Mouse (Mus musculus) heart, embryonic 15.5 days (tissue): ENCODE measurements around the gene 4930432M17Rik. TPM values are rescaled to one million over a fixed set of nuclear protein-coding genes. Genes with fewer than 3 reads are reported as not detected.

ENCODE experiments used
- ATAC-seq: fragments of 200-750 bp; cut with Nextera tagmentation; replicated peaks from 2 replicates; pipeline ENCODE4 v1.8.0; 2017; ENCODE audit warnings: low read depth, moderate TSS enrichment; ENCODE audit not compliant: insufficient number of reproducible peaks, insufficient read depth, low FRiP score
- H3K27ac ChIP-seq: fragments of 300-500 bp; sonication (generic); 2 replicates; pipeline ENCODE4 v1.5.1; 2015; ENCODE audit warnings: mild to moderate bottlenecking, inconsistent platforms
- H3K27me3 ChIP-seq: fragments of 300-500 bp; sonication (generic); 2 replicates; pipeline ENCODE4 v1.6.1; 2015; ENCODE audit warnings: inconsistent platforms
- H3K36me3 ChIP-seq: fragments of 300-500 bp; sonication (generic); 2 replicates; pipeline ENCODE4 v1.6.1; 2015; ENCODE audit warnings: mild to moderate bottlenecking, inconsistent platforms
- H3K4me1 ChIP-seq: fragments of 300-500 bp; sonication (generic); replicated peaks from 2 replicates; pipeline ENCODE4 v1.6.1; 2015; ENCODE audit warnings: inconsistent platforms
- H3K4me2 ChIP-seq: fragments of 300-500 bp; sonication (generic); 2 replicates; pipeline ENCODE4 v1.6.1; 2015; ENCODE audit warnings: inconsistent platforms, mild to moderate bottlenecking, moderate library complexity
- H3K4me3 ChIP-seq: fragments of 300-500 bp; sonication (generic); 2 replicates; pipeline ENCODE4 v1.5.1; 2015; ENCODE audit warnings: mild to moderate bottlenecking, inconsistent platforms
- H3K9ac ChIP-seq: fragments of 300-500 bp; sonication (generic); 2 replicates; pipeline ENCODE4 v1.6.1; 2015; ENCODE audit warnings: mild to moderate bottlenecking, inconsistent platforms
- H3K9me3 ChIP-seq: fragments of 300-500 bp; sonication (generic); replicated peaks from 2 replicates; pipeline ENCODE4 v1.6.1; 2016; ENCODE audit warnings: inconsistent platforms
- WGBS: fragments of 180-500 bp; shearing (Covaris S2); methylation state at CpG from one replicate; pipeline ENCODE4 v1.1.7; 2015; ENCODE audit warnings: mixed read lengths; 5-methylcytosine and 5-hydroxymethylcytosine counted together
- polyA plus RNA-seq: library from polyadenylated mRNA; unstranded; fragments of >200 nt; fragmentation: Nextera tagmentation; extraction: Ambion mirVana; gene quantifications from 2 replicates; pipeline ENCODE4 v1.2.1, GENCODE M21; 2015

The 4930432M17Rik gene
- polyA plus RNA-seq, 1 experiment from 2014 or later = not detected

- Histone ChIP-seq H3K4me2 (no peak overlapping the region), H3K9ac (no peak overlapping the region), H3K27ac (no peak overlapping the region), H3K36me3 (no peaks in the 10 kb centered on the region), H3K9me3 (no peaks in the 10 kb centered on the region), H3K27me3 (no peaks in the 10 kb centered on the region), H3K4me1 (peaks cover 29% of the 10 kb centered on the region), H3K4me3 (no peak overlapping the region)
- ATAC-seq = no peak
- WGBS = 58% methylated on average over 4 of the region's 4 CpGs
Measured at GRCm38 (mm10) chr3:121712222-121712621, 41.7 kb downstream of the 4930432M17Rik start.

- H3K27ac ChIP-seq = no peak overlapping the region; the same call in 1 of the 2 replicates
- H3K9ac ChIP-seq = no peak overlapping the region
- H3K36me3 ChIP-seq = no peaks in the 10 kb centered on the region
- no peaks in the 10 kb centered on the region for H3K9me3 ChIP-seq
- H3K4me3 ChIP-seq = no peak overlapping the region
- no peaks in the 10 kb centered on the region for H3K27me3 ChIP-seq
- ATAC-seq = no peak
- peaks cover 29% of the 10 kb centered on the region for H3K4me1 ChIP-seq
- WGBS = 21% methylated on average over 17 of the region's 17 CpGs
- H3K4me2 ChIP-seq = peak overlapping the region; percentile 37
Measured at GRCm38 (mm10) chr3:121713151-121713701, 42.7 kb downstream of the 4930432M17Rik start.

GRCm38 (mm10) chr3:121713816-121714215 is 43.3 kb downstream of the 4930432M17Rik start:
- peak overlapping the region; percentile 37; the same call in 1 of the 2 replicates for H3K4me2 ChIP-seq
- H3K9ac ChIP-seq = no peak overlapping the region
- H3K36me3 ChIP-seq = no peaks in the 10 kb centered on the region
- ATAC-seq = no peak
- no peaks in the 10 kb centered on the region for H3K27me3 ChIP-seq
- peaks cover 29% of the 10 kb centered on the region for H3K4me1 ChIP-seq
- H3K4me3 ChIP-seq = no peak overlapping the region
- no peaks in the 10 kb centered on the region for H3K9me3 ChIP-seq
- H3K27ac ChIP-seq = no peak overlapping the region
- 48% methylated on average over 8 of the region's 8 CpGs for WGBS

GRCm38 (mm10) chr3:121714461-121714860 is 43.9 kb downstream of the 4930432M17Rik start:
- H3K9ac ChIP-seq = no peak overlapping the region
- H3K4me3 ChIP-seq = no peak overlapping the region
- peaks cover 29% of the 10 kb centered on the region for H3K4me1 ChIP-seq
- no peak overlapping the region for H3K4me2 ChIP-seq
- ATAC-seq = no peak
- H3K36me3 ChIP-seq = no peaks in the 10 kb centered on the region
- no peaks in the 10 kb centered on the region for H3K9me3 ChIP-seq
- no peaks in the 10 kb centered on the region for H3K27me3 ChIP-seq
- 65% methylated on average over 2 of the region's 2 CpGs for WGBS
- H3K27ac ChIP-seq = no peak overlapping the region

GRCm38 (mm10) chr3:121715336-121715735 is 44.8 kb downstream of the 4930432M17Rik start:
- Histone ChIP-seq H3K4me1 (peaks cover 29% of the 10 kb centered on the region), H3K27me3 (no peaks in the 10 kb centered on the region), H3K36me3 (no peaks in the 10 kb centered on the region), H3K4me3 (no peak overlapping the region), H3K4me2 (no peak overlapping the region), H3K9me3 (no peaks in the 10 kb centered on the region), H3K27ac (no peak overlapping the region), H3K9ac (no peak overlapping the region)
- ATAC-seq = no peak

- H3K4me3 ChIP-seq = no peak overlapping the region
- H3K36me3 ChIP-seq = no peaks in the 10 kb centered on the region
- no peaks in the 10 kb centered on the region for H3K9me3 ChIP-seq
- no peak overlapping the region for H3K4me2 ChIP-seq
- ATAC-seq = no peak
- 54% methylated on average over 6 of the region's 6 CpGs for WGBS
- no peak overlapping the region for H3K27ac ChIP-seq
- no peak overlapping the region for H3K9ac ChIP-seq
- H3K4me1 ChIP-seq = peaks cover 29% of the 10 kb centered on the region
- no peaks in the 10 kb centered on the region for H3K27me3 ChIP-seq
Measured at GRCm38 (mm10) chr3:121715741-121716459, 45.3 kb downstream of the 4930432M17Rik start.

- Histone ChIP-seq H3K27me3 (peaks cover under 1% of the 10 kb centered on the region; the same call in 1 of the 2 replicates), H3K27ac (no peak overlapping the region), H3K4me2 (no peak overlapping the region), H3K9ac (no peak overlapping the region), H3K4me1 (peaks cover 28% of the 10 kb centered on the region), H3K4me3 (no peak overlapping the region), H3K36me3 (no peaks in the 10 kb centered on the region), H3K9me3 (no peaks in the 10 kb centered on the region)
- ATAC-seq = no peak
- 79% methylated on average over 5 of the region's 5 CpGs for WGBS
Measured at GRCm38 (mm10) chr3:121716480-121716879, 45.9 kb downstream of the 4930432M17Rik start.

GRCm38 (mm10) chr3:121718679-121719078 is 48.1 kb downstream of the 4930432M17Rik start:
- Histone ChIP-seq H3K4me3 (no peak overlapping the region), H3K4me2 (no peak overlapping the region), H3K4me1 (peaks cover 29% of the 10 kb centered on the region), H3K9me3 (no peaks in the 10 kb centered on the region), H3K9ac (no peak overlapping the region), H3K27me3 (peaks cover 7% of the 10 kb centered on the region; the same call in 1 of the 2 replicates), H3K27ac (no peak overlapping the region), H3K36me3 (no peaks in the 10 kb centered on the region)
- WGBS = 64% methylated on average over 8 of the region's 8 CpGs
- ATAC-seq = no peak

- Histone ChIP-seq H3K9ac (no peak overlapping the region), H3K27me3 (peaks cover 7% of the 10 kb centered on the region; the same call in 1 of the 2 replicates), H3K4me1 (peaks cover 34% of the 10 kb centered on the region), H3K27ac (no peak overlapping the region), H3K9me3 (no peaks in the 10 kb centered on the region), H3K4me2 (no peak overlapping the region), H3K4me3 (no peak overlapping the region), H3K36me3 (no peaks in the 10 kb centered on the region)
- no peak for ATAC-seq
- WGBS = 75% methylated on average over 3 of the region's 3 CpGs
Measured at GRCm38 (mm10) chr3:121719701-121720100, 49.1 kb downstream of the 4930432M17Rik start.

- 49% methylated on average over 14 of the region's 14 CpGs for WGBS
- H3K9me3 ChIP-seq = no peaks in the 10 kb centered on the region
- no peak overlapping the region for H3K9ac ChIP-seq
- no peak for ATAC-seq
- H3K27ac ChIP-seq = no peak overlapping the region
- peaks cover 7% of the 10 kb centered on the region; the same call in 1 of the 2 replicates for H3K27me3 ChIP-seq
- peak overlapping the region; percentile 28; the same call in 1 of the 2 replicates for H3K4me2 ChIP-seq
- peaks cover 29% of the 10 kb centered on the region for H3K4me1 ChIP-seq
- no peaks in the 10 kb centered on the region for H3K36me3 ChIP-seq
- H3K4me3 ChIP-seq = no peak overlapping the region
Measured at GRCm38 (mm10) chr3:121720801-121721690, 50.5 kb downstream of the 4930432M17Rik start.

- H3K9ac ChIP-seq = no peak overlapping the region
- no peak overlapping the region for H3K4me2 ChIP-seq
- no peaks in the 10 kb centered on the region for H3K36me3 ChIP-seq
- H3K4me3 ChIP-seq = no peak overlapping the region
- H3K4me1 ChIP-seq = peaks cover 30% of the 10 kb centered on the region
- no peak for ATAC-seq
- H3K27ac ChIP-seq = no peak overlapping the region
- 67% methylated on average over 7 of the region's 7 CpGs for WGBS
- no peaks in the 10 kb centered on the region for H3K9me3 ChIP-seq
- H3K27me3 ChIP-seq = peaks cover 7% of the 10 kb centered on the region; the same call in 1 of the 2 replicates
Measured at GRCm38 (mm10) chr3:121721691-121722070, 51.1 kb downstream of the 4930432M17Rik start.
